Mouse (Mus musculus) liver (tissue): ENCODE results near the gene Fam13a.

Experiments used
- DNase-seq: peaks from one replicate; pipeline ENCODE4 v3.0.0-alpha.2; 2020; ENCODE audit warnings: mixed read lengths

The Fam13a gene

GRCm38 (mm10) chr6:58932515-58933188, 91.7 kb downstream of the Fam13a start:
- no peak for DNase-seq

GRCm38 (mm10) chr6:58931149-58931548, 93.2 kb downstream of the Fam13a start:
- DNase-seq = no peak

GRCm38 (mm10) chr6:58929911-58930431, 94.4 kb downstream of the Fam13a start:
- no peak for DNase-seq

GRCm38 (mm10) chr6:58927881-58928280, 96.5 kb downstream of the Fam13a start:
- no peak for DNase-seq

GRCm38 (mm10) chr6:58922511-58922910, 101.8 kb downstream of the Fam13a start:
- no peak for DNase-seq

- DNase-seq = no peak
Observed at GRCm38 (mm10) chr6:58921623-58922022, 102.7 kb downstream of the Fam13a start.

- DNase-seq = no peak
Observed at GRCm38 (mm10) chr6:58920735-58921134, 103.6 kb downstream of the Fam13a start.

GRCm38 (mm10) chr6:58916498-58916897, 107.9 kb downstream of the Fam13a start:
- no peak for DNase-seq

GRCm38 (mm10) chr6:58913971-58914370, 110.4 kb downstream of the Fam13a start:
- no peak for DNase-seq

- DNase-seq = no peak
Observed at GRCm38 (mm10) chr6:58913551-58913950, 110.8 kb downstream of the Fam13a start.

- DNase-seq = no peak
Observed at GRCm38 (mm10) chr6:58912842-58913241, 111.5 kb downstream of the Fam13a start.

GRCm38 (mm10) chr6:58907791-58908190, 116.6 kb downstream of the Fam13a start:
- DNase-seq = no peak

- DNase-seq = no peak
Observed at GRCm38 (mm10) chr6:58907336-58907735, 117.0 kb downstream of the Fam13a start.

GRCm38 (mm10) chr6:58906852-58907261, 117.5 kb downstream of the Fam13a start, which contains the start of gene Nap1l5:
Nap1l5 (minus strand) TSS chr6:58907076.
- DNase-seq = no peak

- no peak for DNase-seq
Observed at GRCm38 (mm10) chr6:58904551-58904950, 119.8 kb downstream of the Fam13a start.

GRCm38 (mm10) chr6:58903171-58903570, 121.2 kb downstream of the Fam13a start:
- no peak for DNase-seq

- DNase-seq = no peak
Observed at GRCm38 (mm10) chr6:58900536-58900935, 123.8 kb downstream of the Fam13a start.

GRCm38 (mm10) chr6:58899076-58899475, 125.3 kb downstream of the Fam13a start:
- DNase-seq = no peak

GRCm38 (mm10) chr6:58896648-58897047, 127.7 kb downstream of the Fam13a start:
- DNase-seq = no peak

GRCm38 (mm10) chr6:58894994-58895393, 129.4 kb downstream of the Fam13a start:
- no peak for DNase-seq

- DNase-seq = no peak
Observed at GRCm38 (mm10) chr6:58893307-58893706, 131.0 kb downstream of the Fam13a start.

GRCm38 (mm10) chr6:58889917-58890316, 134.4 kb downstream of the Fam13a start:
- no peak for DNase-seq

GRCm38 (mm10) chr6:58882271-58882670, 142.1 kb downstream of the Fam13a start:
- DNase-seq = no peak
